Mouse (Mus musculus): Measurements from ENCODE around the gene Mapk8ip1. TPM values are rescaled to one million over a fixed set of nuclear protein-coding genes. Genes with fewer than 3 reads are reported as not detected.
"Not testable (repeated sequence)": the region's sequence is repeated elsewhere in the genome, so short reads cannot be mapped to it uniquely, and the experiment has no call there.

Gene Mapk8ip1
- polyA plus RNA-seq, 1 experiment from 2014 or later = 23.8 TPM

DNA sequence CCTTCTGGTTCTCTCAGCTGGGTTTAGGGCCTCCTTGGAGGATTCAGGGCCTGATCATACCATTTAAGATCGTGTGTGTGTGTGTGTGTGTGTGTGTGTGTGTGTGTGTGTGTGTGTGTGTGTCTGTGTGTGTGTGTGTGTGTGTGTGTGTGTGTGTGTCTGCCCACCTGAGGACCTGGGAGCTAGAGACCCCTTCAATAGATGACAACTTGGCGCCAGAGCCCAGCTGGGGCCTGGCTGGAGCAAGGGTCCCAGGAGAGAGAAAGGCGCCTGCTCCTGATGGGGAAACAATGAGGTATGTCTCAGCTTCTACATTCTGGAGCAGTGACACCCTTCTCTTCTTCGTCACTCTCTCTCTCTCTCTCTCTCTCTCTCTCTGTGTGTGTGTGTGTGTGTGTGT lies 1.2 kb downstream of the Mapk8ip1 start:
- not testable (repeated sequence) for ATAC-seq (ENCODE audit: insufficient number of reproducible peaks, low FRiP score, low TSS enrichment, low read depth); H3K27ac ChIP-seq; H3K4me2 ChIP-seq; H3K9ac ChIP-seq; H3K4me3 ChIP-seq; H3K9me3 ChIP-seq; H3K36me3 ChIP-seq
- peaks cover 11% of the 10 kb centered on the region for H3K4me1 ChIP-seq
- peaks cover 14% of the 10 kb centered on the region; the same call in 1 of the 2 replicates for H3K27me3 ChIP-seq
- 80% methylated on average over 4 of the region's 4 CpGs for WGBS

GRCm38 (mm10) chr2:92397436-92397835 lies 3.6 kb downstream of the Mapk8ip1 start:
- H3K9ac ChIP-seq = no peak overlapping the region
- ATAC-seq (ENCODE audit: insufficient number of reproducible peaks, low FRiP score, low TSS enrichment, low read depth) = no peak
- no peaks in the 10 kb centered on the region for H3K9me3 ChIP-seq
- H3K36me3 ChIP-seq = no peaks in the 10 kb centered on the region
- H3K27ac ChIP-seq = no peak overlapping the region
- peaks cover 18% of the 10 kb centered on the region for H3K4me1 ChIP-seq
- 61% methylated on average over 1 of the region's 1 CpGs for WGBS
- peaks cover 14% of the 10 kb centered on the region; the same call in 1 of the 2 replicates for H3K27me3 ChIP-seq
- no peak overlapping the region for H3K4me3 ChIP-seq
- no peak overlapping the region for H3K4me2 ChIP-seq

GRCm38 (mm10) chr2:92395535-92395934 lies 5.5 kb downstream of the Mapk8ip1 start:
- ATAC-seq (ENCODE audit: insufficient number of reproducible peaks, low FRiP score, low TSS enrichment, low read depth) = no peak
- 75% methylated on average over 3 of the region's 3 CpGs for WGBS
- Histone ChIP-seq H3K4me3 (no peak overlapping the region), H3K4me2 (no peak overlapping the region), H3K27ac (no peak overlapping the region), H3K27me3 (peaks cover 10% of the 10 kb centered on the region; the same call in 1 of the 2 replicates), H3K9ac (no peak overlapping the region), H3K36me3 (no peaks in the 10 kb centered on the region), H3K9me3 (no peaks in the 10 kb centered on the region), H3K4me1 (peaks cover 24% of the 10 kb centered on the region)

- peaks cover 49% of the 10 kb centered on the region for H3K4me1 ChIP-seq
- 0 out of 2 replicates have a peak overlapping the region, but pooled peaks have one; percentile 14 for H3K9ac ChIP-seq
- H3K27me3 ChIP-seq = no peaks in the 10 kb centered on the region
- H3K36me3 ChIP-seq = no peaks in the 10 kb centered on the region
- H3K4me3 ChIP-seq = peak overlapping the region; percentile 35
- peak overlapping the region; percentile 61 for H3K27ac ChIP-seq
- H3K4me2 ChIP-seq = peak overlapping the region; percentile 51
- no peak for ATAC-seq (ENCODE audit: insufficient number of reproducible peaks, low FRiP score, low TSS enrichment, low read depth)
- 3% methylated on average over 26 of the region's 26 CpGs for WGBS
- no peaks in the 10 kb centered on the region for H3K9me3 ChIP-seq
Measured at GRCm38 (mm10) chr2:92392318-92393264, 8.5 kb downstream of the Mapk8ip1 start.

- Histone ChIP-seq H3K4me2 (peak overlapping the region; percentile 51), H3K36me3 (peaks cover 6% of the 10 kb centered on the region), H3K27ac (peak overlapping the region; percentile 61), H3K27me3 (no peaks in the 10 kb centered on the region), H3K9ac (0 out of 2 replicates have a peak overlapping the region, but pooled peaks have one; percentile 14), H3K4me1 (peaks cover 50% of the 10 kb centered on the region), H3K4me3 (peak overlapping the region; percentile 35), H3K9me3 (no peaks in the 10 kb centered on the region)
- no peak for ATAC-seq (ENCODE audit: insufficient number of reproducible peaks, low FRiP score, low TSS enrichment, low read depth)
- WGBS = 20% methylated on average over 11 of the region's 11 CpGs
Measured at GRCm38 (mm10) chr2:92391703-92392317, 9.3 kb downstream of the Mapk8ip1 start.

DNA sequence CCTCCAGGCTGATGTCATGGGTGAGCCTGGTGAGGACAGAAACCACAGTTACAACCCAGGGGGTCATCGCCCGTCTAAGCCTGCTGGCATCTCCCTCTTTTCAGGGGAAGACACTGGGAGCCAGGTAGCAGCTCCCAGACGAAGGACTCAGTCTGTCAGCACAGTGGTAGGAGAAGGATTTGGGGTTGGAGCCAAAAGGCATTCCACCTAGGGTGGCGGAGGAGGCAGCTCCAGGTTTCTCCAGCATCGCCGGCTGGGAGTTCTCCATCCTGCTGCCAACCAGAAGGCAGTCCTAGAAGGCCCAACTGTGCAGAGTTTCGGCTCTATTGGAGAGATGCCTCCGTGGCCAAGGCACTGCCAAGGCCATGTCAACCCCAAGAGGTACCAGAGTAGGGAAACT lies 9.9 kb downstream of the Mapk8ip1 start:
- Histone ChIP-seq H3K4me1 (peaks cover 50% of the 10 kb centered on the region), H3K27me3 (no peaks in the 10 kb centered on the region), H3K9me3 (no peaks in the 10 kb centered on the region), H3K36me3 (peaks cover 12% of the 10 kb centered on the region), H3K27ac (no peak overlapping the region), H3K9ac (no peak overlapping the region), H3K4me3 (no peak overlapping the region), H3K4me2 (no peak overlapping the region)
- 85% methylated on average over 8 of the region's 8 CpGs for WGBS
- ATAC-seq (ENCODE audit: insufficient number of reproducible peaks, low FRiP score, low TSS enrichment, low read depth) = no peak

- peaks cover 50% of the 10 kb centered on the region for H3K4me1 ChIP-seq
- H3K9me3 ChIP-seq = no peaks in the 10 kb centered on the region
- H3K36me3 ChIP-seq = peaks cover 20% of the 10 kb centered on the region
- H3K27ac ChIP-seq = no peak overlapping the region
- ATAC-seq (ENCODE audit: insufficient number of reproducible peaks, low FRiP score, low TSS enrichment, low read depth) = no peak
- no peak overlapping the region for H3K9ac ChIP-seq
- H3K27me3 ChIP-seq = no peaks in the 10 kb centered on the region
- H3K4me2 ChIP-seq = 0 out of 2 replicates have a peak overlapping the region, but pooled peaks have one; percentile 90
- H3K4me3 ChIP-seq = no peak overlapping the region
- 75% methylated on average over 6 of the region's 6 CpGs for WGBS
Measured at GRCm38 (mm10) chr2:92390206-92390930, 10.7 kb downstream of the Mapk8ip1 start.

GRCm38 (mm10) chr2:92389645-92390044 lies 11.4 kb downstream of the Mapk8ip1 start:
- Histone ChIP-seq H3K36me3 (peaks cover 27% of the 10 kb centered on the region), H3K4me2 (peak overlapping the region; percentile 90), H3K9me3 (no peaks in the 10 kb centered on the region), H3K9ac (peak overlapping the region; percentile 58; the same call in 1 of the 2 replicates), H3K27me3 (no peaks in the 10 kb centered on the region), H3K4me1 (peaks cover 50% of the 10 kb centered on the region), H3K4me3 (peak overlapping the region; percentile 69), H3K27ac (peak overlapping the region; percentile 87)
- WGBS = 6% methylated on average over 10 of the region's 10 CpGs
- peak; percentile 12; the same call in 1 of the 2 replicates for ATAC-seq (ENCODE audit: insufficient number of reproducible peaks, low FRiP score, low TSS enrichment, low read depth)

GRCm38 (mm10) chr2:92388891-92389641 lies 12.0 kb downstream of the Mapk8ip1 start:
- peak overlapping the region; percentile 58 for H3K9ac ChIP-seq
- ATAC-seq (ENCODE audit: insufficient number of reproducible peaks, low FRiP score, low TSS enrichment, low read depth) = peak; percentile 83
- H3K27ac ChIP-seq = peak overlapping the region; percentile 87
- H3K4me1 ChIP-seq = peaks cover 50% of the 10 kb centered on the region
- H3K36me3 ChIP-seq = peaks cover 33% of the 10 kb centered on the region
- no peaks in the 10 kb centered on the region for H3K27me3 ChIP-seq
- H3K9me3 ChIP-seq = no peaks in the 10 kb centered on the region
- H3K4me3 ChIP-seq = peak overlapping the region; percentile 69
- peak overlapping the region; percentile 90 for H3K4me2 ChIP-seq
- WGBS = 1% methylated on average over 61 of the region's 62 CpGs

DNA sequence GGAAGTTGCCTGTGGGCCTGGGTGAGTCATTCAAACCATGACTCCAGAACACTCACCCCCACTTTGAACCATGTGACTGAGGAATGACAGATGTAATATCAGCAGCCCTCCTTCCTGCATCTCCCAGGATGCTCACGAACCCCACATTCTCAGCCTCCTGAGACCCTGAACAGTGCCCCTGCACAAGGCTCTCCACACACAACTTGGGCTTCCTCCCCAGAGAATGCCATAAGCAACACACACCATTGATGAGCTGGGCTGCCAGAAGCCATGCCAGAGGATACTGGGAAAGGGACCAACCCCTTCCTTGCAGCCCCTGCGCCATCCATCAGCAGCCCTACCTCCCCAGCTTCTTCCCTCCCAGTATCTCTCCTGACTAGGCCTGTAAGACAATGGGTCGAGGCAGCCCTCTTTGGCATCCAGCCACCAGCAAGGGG lies 13.0 kb downstream of the Mapk8ip1 start:
- Histone ChIP-seq H3K4me1 (peaks cover 50% of the 10 kb centered on the region), H3K9me3 (no peaks in the 10 kb centered on the region), H3K27me3 (no peaks in the 10 kb centered on the region), H3K4me3 (peak overlapping the region; percentile 69), H3K36me3 (peaks cover 43% of the 10 kb centered on the region), H3K27ac (no peak overlapping the region), H3K4me2 (peak overlapping the region; percentile 90), H3K9ac (peak overlapping the region; percentile 58; the same call in 1 of the 2 replicates)
- WGBS = 62% methylated on average over 3 of the region's 3 CpGs
- ATAC-seq (ENCODE audit: insufficient number of reproducible peaks, low FRiP score, low TSS enrichment, low read depth) = no peak

GRCm38 (mm10) chr2:92387646-92388045 lies 13.4 kb downstream of the Mapk8ip1 start:
- peaks cover 45% of the 10 kb centered on the region for H3K4me1 ChIP-seq
- H3K9me3 ChIP-seq = no peaks in the 10 kb centered on the region
- no peak overlapping the region for H3K27ac ChIP-seq
- H3K4me3 ChIP-seq = no peak overlapping the region
- H3K9ac ChIP-seq = no peak overlapping the region
- H3K36me3 ChIP-seq = peaks cover 47% of the 10 kb centered on the region
- H3K4me2 ChIP-seq = peak overlapping the region; percentile 90; the same call in 1 of the 2 replicates
- H3K27me3 ChIP-seq = no peaks in the 10 kb centered on the region
- WGBS = 75% methylated on average over 4 of the region's 4 CpGs
- no peak for ATAC-seq (ENCODE audit: insufficient number of reproducible peaks, low FRiP score, low TSS enrichment, low read depth)

Measured in limb, embryonic 15.5 days (tissue).